Mouse (Mus musculus) cerebellum, adult 2 months (tissue): ENCODE results near the gene Speer4d. TPM values are rescaled to one million over a fixed set of nuclear protein-coding genes. Genes with fewer than 3 reads are reported as not detected.
"Not testable (repeated sequence)": the region's sequence is repeated elsewhere in the genome, so short reads cannot be mapped to it uniquely, and the experiment has no call there.

Source experiments
- DNase-seq, 2 experiments: peaks; one replicate each; pipeline ENCODE4 v3.0.0; 2021
- H3K27ac ChIP-seq: fragments of 200-500 bp; 2 replicates; pipeline ENCODE4 v1.5.1; 2012; ENCODE audit warnings: low read length, control low read depth, inconsistent platforms; ENCODE audit not compliant: insufficient read depth
- H3K27me3 ChIP-seq: fragments of 200-500 bp; 2 replicates; pipeline ENCODE4 v1.6.1; 2012; ENCODE audit warnings: inconsistent platforms, mild to moderate bottlenecking, low read length, moderate library complexity; ENCODE audit not compliant: control insufficient read depth, insufficient read depth
- H3K4me1 ChIP-seq: fragments of 200-500 bp; 2 replicates; pipeline ENCODE4 v1.6.1; 2011; ENCODE audit warnings: low read length; ENCODE audit not compliant: control insufficient read depth, insufficient read depth
- H3K4me3 ChIP-seq: fragments of 200-500 bp; replicated peaks from 2 replicates; pipeline ENCODE3; 2011; ENCODE audit warnings: mild to moderate bottlenecking, low read depth, low read length, control low read depth; ENCODE audit not compliant: insufficient read depth
- WGBS: fragments of 180-500 bp; shearing (Covaris S2); methylation state at CpG from one replicate; pipeline ENCODE4 v1.1.7; 2018; 5-methylcytosine and 5-hydroxymethylcytosine counted together
- polyA plus RNA-seq: library from polyadenylated mRNA; depleted of rRNA; stranded (reverse); fragments of >200 nt; gene quantifications from 2 replicates; pipeline ENCODE4 v1.2.3, GENCODE M21; 2012; rRNA removed

Speer4d gene
- 0.13 TPM in 1 of 2 replicates, not detected in the other for polyA plus RNA-seq

GRCm38 (mm10) chr5:15618764-15619163 lies at the start of gene Speer4d:
Gene Speer4d (plus strand): TSS chr5:15619064.
- H3K27ac ChIP-seq, H3K27me3 ChIP-seq, H3K4me1 ChIP-seq, DNase-seq, H3K4me3 ChIP-seq: not testable (repeated sequence)
- whole genome bisulfite sequencing = 35% methylated on average over 1 of the region's 1 CpGs

- H3K4me3 ChIP-seq, DNase-seq, H3K27me3 ChIP-seq, H3K27ac ChIP-seq, H3K4me1 ChIP-seq: not testable (repeated sequence)
Observed at GRCm38 (mm10) chr5:15573735-15574134, 45.1 kb upstream of the Speer4d start.

GRCm38 (mm10) chr5:15577033-15577432 lies 41.8 kb upstream of the Speer4d start, which contains the start of gene Gm21083:
Gene Gm21083 (plus strand): TSS chr5:15577333.
- H3K27ac ChIP-seq, H3K4me1 ChIP-seq, H3K27me3 ChIP-seq, DNase-seq, H3K4me3 ChIP-seq: not testable (repeated sequence)
- WGBS = 22% methylated on average over 1 of the region's 1 CpGs

- not testable (repeated sequence) for H3K4me1 ChIP-seq, H3K4me3 ChIP-seq, H3K27me3 ChIP-seq, H3K27ac ChIP-seq
- DNase-seq = peak in 1 of 2 experiments; percentile 8
Observed at GRCm38 (mm10) chr5:15586351-15586750, 32.5 kb upstream of the Speer4d start.

DNA sequence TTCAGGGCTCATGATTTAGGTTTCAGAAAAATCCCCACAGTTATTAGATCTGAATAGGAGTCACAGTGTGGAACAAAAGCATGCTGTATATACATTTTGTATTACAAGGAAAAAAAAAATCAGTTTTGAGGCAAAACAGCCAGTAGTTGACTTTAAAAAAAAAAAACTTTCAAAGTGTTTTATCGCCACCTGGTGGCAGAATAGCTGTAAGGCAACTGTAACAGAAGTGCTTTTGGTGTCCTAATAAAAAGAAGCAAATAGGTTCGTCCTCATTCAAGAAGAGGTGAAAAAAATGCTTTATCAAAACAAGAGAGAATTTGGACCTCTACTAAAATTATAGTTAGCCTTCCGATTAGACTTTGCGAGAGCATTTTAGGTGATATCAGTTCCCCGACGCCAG lies 30.6 kb upstream of the Speer4d start:
- not testable (repeated sequence) for DNase-seq

GRCm38 (mm10) chr5:15590635-15591034 lies 28.2 kb upstream of the Speer4d start:
- H3K4me1 ChIP-seq, H3K27ac ChIP-seq, H3K27me3 ChIP-seq, H3K4me3 ChIP-seq, DNase-seq: not testable (repeated sequence)
- 51% methylated on average over 5 of the region's 5 CpGs for WGBS

More for the DNA sequence above, 30.6 kb upstream of the Speer4d start:
- WGBS = 37% methylated on average over 6 of the region's 6 CpGs
- not testable (repeated sequence) for H3K27ac ChIP-seq, H3K4me1 ChIP-seq, H3K27me3 ChIP-seq, H3K4me3 ChIP-seq

DNA sequence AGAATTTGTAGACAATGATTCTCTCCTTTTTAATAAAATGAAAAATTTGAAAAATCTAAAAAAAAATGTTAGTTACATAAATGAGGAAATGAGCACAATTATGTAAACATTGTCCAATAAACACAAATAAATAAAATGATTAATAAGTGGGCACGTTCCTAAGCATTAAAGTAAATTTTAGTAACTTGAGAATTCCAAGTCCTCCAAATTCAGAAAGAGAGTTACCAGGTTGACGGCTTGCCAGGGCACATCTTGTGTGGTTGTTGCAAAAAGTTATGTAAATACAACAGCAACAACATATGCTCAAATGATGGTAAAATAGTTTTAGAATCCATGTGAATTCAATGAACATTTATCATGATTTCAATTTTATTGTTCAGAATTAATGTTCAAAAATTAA lies 27.3 kb upstream of the Speer4d start:
- DNase-seq, H3K27me3 ChIP-seq, H3K4me1 ChIP-seq, H3K27ac ChIP-seq, H3K4me3 ChIP-seq: not testable (repeated sequence)
- WGBS = 64% methylated on average over 2 of the region's 2 CpGs

DNA sequence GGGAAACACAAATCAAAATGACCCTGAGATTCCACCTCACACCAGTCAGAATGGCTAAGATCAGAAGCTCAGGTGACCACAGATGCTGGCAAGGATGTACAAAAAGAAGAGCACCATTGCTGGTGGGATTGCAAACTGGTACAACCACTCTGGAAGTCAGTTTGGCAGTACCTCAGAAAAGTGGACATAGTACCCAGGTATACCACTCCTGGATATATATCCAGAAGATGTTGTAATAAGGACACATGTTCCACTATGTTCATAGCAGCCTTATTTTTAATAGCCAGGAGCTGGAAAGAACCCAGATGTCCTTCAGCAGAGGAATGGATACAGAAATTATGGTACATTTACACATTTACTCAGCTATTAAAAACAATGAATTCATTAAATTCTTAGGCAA lies 20.0 kb upstream of the Speer4d start:
- DNase-seq, H3K27me3 ChIP-seq: not testable (repeated sequence)

DNA sequence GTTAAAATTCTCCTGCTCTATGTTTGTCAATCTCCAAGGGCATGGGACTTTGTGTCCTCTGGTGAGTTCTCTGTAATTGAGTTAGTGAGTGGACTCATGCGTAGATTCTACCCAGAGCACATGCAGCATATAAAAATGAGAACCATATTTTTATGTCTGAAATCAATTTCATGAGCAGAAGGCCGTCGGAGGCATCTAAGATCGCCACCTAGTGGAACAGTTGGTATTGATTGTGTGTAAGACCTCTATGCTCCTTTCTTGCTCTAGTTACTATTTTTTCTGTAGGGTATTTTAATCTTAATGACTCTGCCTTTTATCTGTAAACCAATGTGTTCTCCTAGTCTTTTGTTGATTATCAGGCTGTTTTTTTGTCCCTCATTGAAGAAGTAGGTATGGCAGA lies 18.5 kb upstream of the Speer4d start:
- not testable (repeated sequence) for H3K27ac ChIP-seq, H3K4me1 ChIP-seq, H3K4me3 ChIP-seq, H3K27me3 ChIP-seq, DNase-seq
- 36% methylated on average over 4 of the region's 4 CpGs for WGBS

More for the DNA sequence above, 20.0 kb upstream of the Speer4d start:
- H3K4me3 ChIP-seq, H3K27ac ChIP-seq, H3K4me1 ChIP-seq: not testable (repeated sequence)

DNA sequence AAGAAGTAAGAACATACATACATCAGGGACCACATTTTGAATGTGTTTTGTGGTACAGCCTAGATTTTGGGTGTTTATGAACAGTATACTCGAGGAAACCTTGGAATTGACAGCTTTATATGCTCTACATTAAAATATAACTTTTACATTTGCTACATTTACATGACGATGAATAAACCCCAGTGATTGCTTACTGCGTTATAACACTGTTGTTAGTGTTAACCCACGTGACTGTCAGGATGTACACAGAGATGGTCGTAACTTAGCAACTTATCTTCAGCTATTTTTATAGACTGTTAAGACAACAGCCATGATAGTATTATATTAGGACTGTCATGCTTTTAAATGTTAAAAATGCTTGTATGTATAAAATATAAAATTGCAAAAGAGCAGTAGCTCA lies 17.4 kb upstream of the Speer4d start:
- not testable (repeated sequence) for H3K27me3 ChIP-seq, H3K4me1 ChIP-seq, H3K27ac ChIP-seq, DNase-seq, H3K4me3 ChIP-seq
- WGBS = 57% methylated on average over 5 of the region's 5 CpGs

DNA sequence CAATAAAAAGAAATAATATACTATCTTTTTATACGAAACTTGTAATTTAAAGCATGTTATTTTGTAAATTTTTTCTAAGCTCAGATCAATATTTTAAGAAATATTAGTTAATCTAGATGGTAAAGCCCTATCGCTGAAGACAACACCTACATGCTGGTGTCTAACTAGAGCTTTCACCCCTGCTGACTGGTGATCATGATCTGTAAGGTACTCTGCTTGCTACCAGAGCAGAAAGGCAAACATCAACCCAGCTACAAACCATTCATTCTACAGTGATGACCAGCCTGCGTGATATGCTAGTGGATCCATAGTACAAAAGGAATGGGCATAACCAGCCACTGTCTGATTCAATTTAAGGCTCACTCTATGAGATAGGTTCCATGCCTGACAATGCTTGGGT lies 16.9 kb upstream of the Speer4d start:
- not testable (repeated sequence) for H3K4me1 ChIP-seq, H3K27me3 ChIP-seq, H3K27ac ChIP-seq, H3K4me3 ChIP-seq, DNase-seq
- 71% methylated on average over 3 of the region's 3 CpGs for WGBS

DNA sequence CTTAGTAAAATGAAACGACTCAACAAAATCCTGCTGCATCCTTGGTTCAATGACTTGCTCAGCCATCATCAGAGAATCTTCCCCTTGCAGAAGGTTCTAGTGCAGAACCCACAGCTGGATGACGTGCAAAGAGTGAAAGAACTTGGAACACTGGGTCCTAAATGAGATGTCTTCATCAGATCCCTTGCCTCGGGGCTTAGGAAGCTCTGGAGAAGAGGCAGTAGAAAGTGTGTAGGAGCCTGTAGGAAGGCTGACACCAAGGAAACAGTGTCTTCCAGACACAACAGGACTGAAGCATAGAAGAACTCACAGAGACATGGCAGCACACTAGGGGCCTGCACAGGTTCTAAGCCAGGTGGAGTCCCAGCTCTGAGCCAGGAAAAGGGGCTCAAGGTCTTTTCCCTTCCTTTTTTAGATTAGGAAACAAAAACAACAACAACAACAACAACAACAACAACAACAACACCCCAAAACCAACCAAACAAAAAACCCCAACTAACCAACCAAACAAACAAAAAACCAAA lies 16.4 kb upstream of the Speer4d start:
- WGBS = 57% methylated on average over 3 of the region's 3 CpGs
- H3K4me1 ChIP-seq, DNase-seq, H3K27ac ChIP-seq, H3K4me3 ChIP-seq, H3K27me3 ChIP-seq: not testable (repeated sequence)

DNA sequence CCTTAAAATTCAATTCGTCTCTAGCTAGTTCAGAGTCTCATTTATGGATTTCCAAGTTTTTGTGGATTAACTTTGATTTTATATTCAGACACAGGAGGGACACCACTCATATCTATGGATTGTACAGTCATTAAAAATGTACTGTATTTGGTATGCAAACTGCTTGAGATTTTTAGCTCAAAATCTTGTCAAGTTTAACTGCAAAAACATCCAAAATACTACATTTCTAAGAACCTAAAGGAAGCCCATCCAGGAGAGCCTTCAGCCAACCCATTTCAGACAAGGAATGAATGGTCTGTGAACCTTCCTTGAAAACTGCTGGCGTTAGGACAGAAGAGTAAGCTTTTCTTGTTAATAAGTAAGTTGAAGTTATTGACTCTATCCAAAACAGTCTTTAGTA lies 15.9 kb upstream of the Speer4d start:
- H3K27me3 ChIP-seq, H3K4me1 ChIP-seq, H3K4me3 ChIP-seq, H3K27ac ChIP-seq, DNase-seq: not testable (repeated sequence)
- WGBS = 53% methylated on average over 2 of the region's 2 CpGs
